Mouse (Mus musculus) CD4-positive helper T cell, adult 2 months (primary cell): ENCODE measurements at regions not wholly inside any gene's neighbourhood (a gene's known extent, or its start where the extent isn't known, plus 50 kb on each side); places are given as distances from the start of the nearest gene placed in this dataset.

Experiments
- DNase-seq: peaks from one replicate; pipeline ENCODE4 v3.0.0-alpha.2; 2012; ENCODE audit warnings: low read depth, missing footprints, low spot score

GRCm38 (mm10) chr4:4920256-4920655 lies 127.1 kb upstream of the Impad1 start:
- no peak for DNase-seq

- DNase-seq = no peak
Observed at GRCm38 (mm10) chr4:4875257-4875656, 82.1 kb upstream of the Impad1 start.

GRCm38 (mm10) chr4:4858345-4858744 lies 65.2 kb upstream of the Impad1 start:
- no peak for DNase-seq
